Mouse (Mus musculus) ES-E14 (cell line): ENCODE data around the gene Irf2bp2.

Source experiments
- CHD2 ChIP-seq: IDR thresholded peaks from 2 replicates; pipeline ENCODE4 v1.6.1; 2014; ENCODE audit warnings: mild to moderate bottlenecking, low read depth, low read length, inconsistent platforms
- HCFC1 ChIP-seq: IDR thresholded peaks from 2 replicates; pipeline ENCODE4 v1.6.1; 2012; ENCODE audit warnings: low read length, inconsistent platforms, borderline replicate concordance; ENCODE audit not compliant: insufficient read depth
- MAFK ChIP-seq: IDR thresholded peaks from 2 replicates; pipeline ENCODE4 v1.6.1; 2014; ENCODE audit warnings: mild to moderate bottlenecking, low read depth, low read length, inconsistent platforms; ENCODE audit not compliant: insufficient read depth
- ZNF384 ChIP-seq: IDR thresholded peaks from 2 replicates; pipeline ENCODE4 v1.6.1; 2012; ENCODE audit warnings: low read depth, low read length, inconsistent platforms

DNA sequence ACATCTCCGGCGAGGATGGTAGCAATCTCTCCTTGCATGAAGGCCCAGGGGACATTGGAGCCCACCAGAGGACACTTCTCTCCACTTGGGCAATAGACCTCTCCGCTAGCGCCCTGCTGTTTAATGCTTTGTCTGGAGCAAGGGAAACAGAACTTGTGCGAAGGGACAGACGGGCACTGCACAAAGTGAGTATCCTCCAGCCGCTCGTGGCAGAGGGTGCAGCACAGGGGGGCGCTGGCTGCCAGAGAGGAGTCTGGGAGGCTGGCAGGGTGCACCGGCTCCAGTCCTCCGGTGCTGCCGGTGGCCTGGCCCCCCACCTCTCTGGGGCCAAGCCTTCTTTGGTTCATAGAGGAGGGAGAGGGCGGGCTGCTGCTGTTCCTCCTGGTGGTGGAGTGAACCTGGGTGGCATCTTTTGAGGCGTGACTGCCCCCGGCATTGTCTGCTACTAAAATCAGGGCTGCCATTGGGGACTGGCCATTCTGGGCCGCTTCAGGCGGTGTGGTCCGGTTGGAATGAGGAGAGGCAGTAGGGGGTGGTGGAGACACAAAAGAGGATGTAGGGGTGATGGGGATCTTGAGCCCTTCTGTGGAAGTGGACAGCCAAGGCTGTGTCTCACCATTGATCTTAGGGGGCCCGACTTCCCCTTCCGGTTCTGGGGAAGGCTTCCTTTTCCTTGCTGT is 2.5 kb downstream of the Irf2bp2 start:
- TF ChIP-seq ZNF384 (no peak), CHD2 (no peak), HCFC1 (no peak), MAFK (no peak)
